Mouse (Mus musculus): ENCODE measurements around the gene Slc16a9.
"Not testable (repeated sequence)": the region's sequence is repeated elsewhere in the genome, so short reads cannot be mapped to it uniquely, and the experiment has no call there.

Slc16a9 gene

GRCm38 (mm10) chr10:70244921-70245558, at the start of gene Slc16a9:
Slc16a9 (plus strand) TSS chr10:70245100.
- in situ Hi-C loops (cut with MboI, MseI): no loop called here

GRCm38 (mm10) chr10:70195279-70195678, 49.6 kb upstream of the Slc16a9 start:
- in situ Hi-C loops (cut with MboI, MseI): no loop called here

- in situ Hi-C loops (cut with MboI, MseI): no loop called here
Measured at GRCm38 (mm10) chr10:70195786-70196185, 49.1 kb upstream of the Slc16a9 start.

- in situ Hi-C loops (cut with MboI, MseI): no loop called here
Measured at GRCm38 (mm10) chr10:70196666-70197065, 48.2 kb upstream of the Slc16a9 start.

- in situ Hi-C loops (cut with MboI, MseI): no loop called here
Measured at GRCm38 (mm10) chr10:70197601-70198000, 47.3 kb upstream of the Slc16a9 start.

GRCm38 (mm10) chr10:70198012-70198411, 46.9 kb upstream of the Slc16a9 start:
- in situ Hi-C loops (cut with MboI, MseI): no loop called here

- in situ Hi-C loops (cut with MboI, MseI): no loop called here
Measured at GRCm38 (mm10) chr10:70198951-70199463, 45.9 kb upstream of the Slc16a9 start.

- in situ Hi-C loops (cut with MboI, MseI): no loop called here
Measured at GRCm38 (mm10) chr10:70199466-70200210, 45.3 kb upstream of the Slc16a9 start.

GRCm38 (mm10) chr10:70200889-70201500, 43.9 kb upstream of the Slc16a9 start:
- in situ Hi-C loops (cut with MboI, MseI): no loop called here

GRCm38 (mm10) chr10:70204505-70205399, 40.1 kb upstream of the Slc16a9 start, which contains the start of gene Mrln:
Mrln (plus strand) TSS chr10:70204664.
- in situ Hi-C loops (cut with MboI, MseI): no loop called here

- in situ Hi-C loops (cut with MboI, MseI): no loop called here
Measured at GRCm38 (mm10) chr10:70211281-70211680, 33.6 kb upstream of the Slc16a9 start.

- in situ Hi-C loops (cut with MboI, MseI): no loop called here
Measured at GRCm38 (mm10) chr10:70220971-70221370, 23.9 kb upstream of the Slc16a9 start.

GRCm38 (mm10) chr10:70222231-70222630, 22.7 kb upstream of the Slc16a9 start:
- in situ Hi-C loops (cut with MboI, MseI): not testable (repeated sequence)

GRCm38 (mm10) chr10:70224571-70224970, 20.3 kb upstream of the Slc16a9 start:
- in situ Hi-C loops (cut with MboI, MseI): no loop called here

- in situ Hi-C loops (cut with MboI, MseI): no loop called here
Measured at GRCm38 (mm10) chr10:70225760-70226159, 19.1 kb upstream of the Slc16a9 start.

- in situ Hi-C loops (cut with MboI, MseI): no loop called here
Measured at GRCm38 (mm10) chr10:70226608-70227007, 18.3 kb upstream of the Slc16a9 start.

- in situ Hi-C loops (cut with MboI, MseI): no loop called here
Measured at GRCm38 (mm10) chr10:70230352-70230751, 14.5 kb upstream of the Slc16a9 start.

GRCm38 (mm10) chr10:70237936-70238335, 7.0 kb upstream of the Slc16a9 start:
- in situ Hi-C loops (cut with MboI, MseI): no loop called here

- in situ Hi-C loops (cut with MboI, MseI): no loop called here
Measured at GRCm38 (mm10) chr10:70242751-70243444, 2.0 kb upstream of the Slc16a9 start.

GRCm38 (mm10) chr10:70245559-70245945, 652 bp downstream of the Slc16a9 start:
- in situ Hi-C loops (cut with MboI, MseI): no loop called here

- in situ Hi-C loops (cut with MboI, MseI): no loop called here
Measured at GRCm38 (mm10) chr10:70246076-70246475, 1.2 kb downstream of the Slc16a9 start.

Measured in T-helper 17 cell (primary cell).